Comparison of ENCODE assay signal across 8 mouse cellular contexts in genomic region chr1:56972251-56972949, GRCm38 (mm10). TPM values are rescaled to one million over a fixed set of nuclear protein-coding genes. Genes with fewer than 3 reads are reported as not detected.
DNase-seq lines count a peak whose midpoint lies in the region; ATAC-seq lines count a peak whose summit lies in the region.

No protein-coding gene starts in this region.

- intact Hi-C loops in heart, postnatal 14 days (cut with DNase I), result loop anchor here (10.0 kb wide), 1 partner anchor 1748 kb away; the partner anchor contains the start of gene Rftn2

- peak overlapping the region; percentile 97 for H3K27ac ChIP-seq in forebrain, embryonic 10.5 days
- peak overlapping the region; percentile 74 for H3K27ac ChIP-seq in stomach, embryonic 16.5 days (ENCODE audit: low read length)

- H3K9ac ChIP-seq in stomach, embryonic 16.5 days (ENCODE audit: low read length), result peak overlapping the region; percentile 83

- H3K4me3 ChIP-seq in forebrain, embryonic 10.5 days, result peak overlapping the region; percentile 88
- H3K4me3 ChIP-seq in megakaryocyte, embryonic 14.5 days (replicated peaks), result peak overlapping the region; percentile 92
- H3K4me3 ChIP-seq in stomach, embryonic 16.5 days (replicated peaks; ENCODE audit: low read length), result peak overlapping the region; percentile 84

- no peaks in the 10 kb centered on the region for H3K9me3 ChIP-seq in forebrain, embryonic 10.5 days
- H3K9me3 ChIP-seq in megakaryocyte, embryonic 14.5 days, result no peaks in the 10 kb centered on the region
- H3K9me3 ChIP-seq in stomach, embryonic 16.5 days (replicated peaks; ENCODE audit: control insufficient read depth, low read length), result no peaks in the 10 kb centered on the region

- peak overlapping the region; percentile 97 for H3K4me2 ChIP-seq in stomach, embryonic 16.5 days (ENCODE audit: low read depth, low read length)

- no peak for DNase-seq in frontal cortex, postnatal 25 days (ENCODE audit: low spot score in 2 of 2)
- peak; percentile 66 for DNase-seq in adrenal gland, postnatal 14 days
- peak; percentile 79 for DNase-seq in forebrain, embryonic 10.5 days (ENCODE audit: extremely low spot score, low spot score)
- peak; percentile 66 for DNase-seq in heart, postnatal 14 days
- DNase-seq in layer of hippocampus, postnatal 10 days (ENCODE audit: low spot score in 2 of 2), result peak; percentile 44 to 54

- ATAC-seq in frontal cortex, adult (ENCODE audit: low TSS enrichment), result peak; percentile 25
- peak; percentile 74 for ATAC-seq in stomach, embryonic 16.5 days (ENCODE audit: insufficient read depth, low FRiP score)

- H3K36me3 ChIP-seq in forebrain, embryonic 10.5 days (replicated peaks), result no peaks in the 10 kb centered on the region
- H3K36me3 ChIP-seq in megakaryocyte, embryonic 14.5 days (replicated peaks; ENCODE audit: low read length), result no peaks in the 10 kb centered on the region
- no peaks in the 10 kb centered on the region for H3K36me3 ChIP-seq in stomach, embryonic 16.5 days (ENCODE audit: control insufficient read depth, insufficient read depth, low read length)

- WGBS in forebrain, embryonic 10.5 days, result under 1% methylated on average over 77 of the region's 83 CpGs
- under 1% methylated on average over 83 of the region's 83 CpGs for WGBS in stomach, embryonic 16.5 days

- H3K27me3 ChIP-seq in forebrain, embryonic 10.5 days (ENCODE audit: poor library complexity, severe bottlenecking), result peaks cover 66% of the 10 kb centered on the region
- H3K27me3 ChIP-seq in megakaryocyte, embryonic 14.5 days (replicated peaks), result peaks cover 86% of the 10 kb centered on the region
- peaks cover 47% of the 10 kb centered on the region for H3K27me3 ChIP-seq in stomach, embryonic 16.5 days (ENCODE audit: control insufficient read depth, insufficient read depth, low read length)

- peaks cover 58% of the 10 kb centered on the region for H3K4me1 ChIP-seq in forebrain, embryonic 10.5 days
- H3K4me1 ChIP-seq in megakaryocyte, embryonic 14.5 days, result peaks cover 53% of the 10 kb centered on the region
- peaks cover 25% of the 10 kb centered on the region for H3K4me1 ChIP-seq in stomach, embryonic 16.5 days (ENCODE audit: control insufficient read depth, insufficient read depth, low read length)

RNA-seq across cellular contexts. Expression of gene Satb2, which starts 6.0 kb away (rescaled TPM):
- 1.6 and 1.8 TPM in 2 replicates for total RNA-seq in adrenal gland, postnatal 14 days (2021)
- 0.91 and 1.4 TPM in 2 replicates for polyA plus RNA-seq in forebrain, embryonic 10.5 days (2016; fragmentation: Nextera tagmentation; extraction: Ambion mirVana)
- under 1 TPM; 0.49 to 0.69 TPM for total RNA-seq in heart, postnatal 14 days (2021)
- total RNA-seq in layer of hippocampus, postnatal 10 days (2021), result 10 to 100 TPM; 19.0 to 19.7 TPM
- polyA plus RNA-seq in megakaryocyte, embryonic 14.5 days (2012; ENCODE audit: insufficient read depth, low replicate concordance), result 0.15 TPM in 1 of 2 replicates, not detected in the other
- polyA plus RNA-seq in stomach, embryonic 16.5 days (2015; fragmentation: Nextera tagmentation; extraction: Ambion mirVana), result 0.31 and 0.32 TPM in 2 replicates

Comparison
In these comparisons a context has a peak if more than half of its experiments do, and no peak if none do; other contexts are left out.
1. DNase-seq: peak in adrenal gland, postnatal 14 days (single experiment), forebrain, embryonic 10.5 days (single experiment), heart, postnatal 14 days (2 of 2) and layer of hippocampus, postnatal 10 days (2 of 2); none in frontal cortex, postnatal 25 days (0 of 2).
2. Peak in every context shown above with its lines, with median percentiles within 50 percentile points of each other: H3K4me3 ChIP-seq.